Mouse (Mus musculus): ENCODE measurements around the gene Lcn5. TPM values are rescaled to one million over a fixed set of nuclear protein-coding genes. Genes with fewer than 3 reads are reported as not detected.
A peak's percentile ranks its signal among the peaks of the same experiment; 100 is the strongest.

The Lcn5 gene
- not detected for total RNA-seq (2021)

GRCm38 (mm10) chr2:25657652-25658051 is at the start of gene Lcn5:
Gene Lcn5, plus strand, starts transcription at chr2:25657952.
- intact Hi-C loops (cut with DNase I): no loop called here
- no peak for DNase-seq

GRCm38 (mm10) chr2:25608671-25609070 is 49.1 kb upstream of the Lcn5 start:
- DNase-seq: no peak
- intact Hi-C loops (cut with DNase I): no loop called here

GRCm38 (mm10) chr2:25616398-25616797 is 41.4 kb upstream of the Lcn5 start:
- intact Hi-C loops (cut with DNase I): no loop called here
- peak; percentile 29 for DNase-seq

- intact Hi-C loops (cut with DNase I): no loop called here
- no peak for DNase-seq
Observed at GRCm38 (mm10) chr2:25617578-25617977, 40.2 kb upstream of the Lcn5 start, which contains the start of gene Ccdc183. Gene Ccdc183, minus strand, starts transcription at chr2:25617678.

GRCm38 (mm10) chr2:25620386-25620785 is 37.4 kb upstream of the Lcn5 start:
- no peak for DNase-seq

GRCm38 (mm10) chr2:25620852-25621228 is 36.9 kb upstream of the Lcn5 start:
- intact Hi-C loops (cut with DNase I): no loop called here
- DNase-seq: no peak

More at GRCm38 (mm10) chr2:25620386-25620785, 37.4 kb upstream of the Lcn5 start:
- intact Hi-C loops (cut with DNase I): no loop called here

GRCm38 (mm10) chr2:25621229-25622200 is 36.2 kb upstream of the Lcn5 start, which contains the start of gene Tmem141:
Gene Tmem141, minus strand, starts transcription at chr2:25622005.
- peak; percentile 87 for DNase-seq
- intact Hi-C loops (cut with DNase I): no loop called here

GRCm38 (mm10) chr2:25625986-25626385 is 31.8 kb upstream of the Lcn5 start:
- intact Hi-C loops (cut with DNase I): no loop called here
- DNase-seq: no peak

- DNase-seq: no peak
- intact Hi-C loops (cut with DNase I): no loop called here
Observed at GRCm38 (mm10) chr2:25627811-25628210, 29.9 kb upstream of the Lcn5 start, which contains the start of gene Fcna. Gene Fcna, minus strand, starts transcription at chr2:25628030.

GRCm38 (mm10) chr2:25628738-25629137 is 29.0 kb upstream of the Lcn5 start:
- DNase-seq: no peak
- intact Hi-C loops (cut with DNase I): no loop called here

GRCm38 (mm10) chr2:25633616-25634015 is 24.1 kb upstream of the Lcn5 start:
- intact Hi-C loops (cut with DNase I): no loop called here
- DNase-seq: no peak

- no peak for DNase-seq
- intact Hi-C loops (cut with DNase I): no loop called here
Observed at GRCm38 (mm10) chr2:25634046-25634445, 23.7 kb upstream of the Lcn5 start.

- peak; percentile 68 for DNase-seq
Observed at GRCm38 (mm10) chr2:25639890-25640289, 17.9 kb upstream of the Lcn5 start.

GRCm38 (mm10) chr2:25652902-25653301 is 4.8 kb upstream of the Lcn5 start, which contains the start of gene Lcn8:
Gene Lcn8, plus strand, starts transcription at chr2:25653120.
- no peak for DNase-seq
- intact Hi-C loops (cut with DNase I): no loop called here

More at GRCm38 (mm10) chr2:25639890-25640289, 17.9 kb upstream of the Lcn5 start:
- intact Hi-C loops (cut with DNase I): no loop called here

GRCm38 (mm10) chr2:25654502-25654901 is 3.2 kb upstream of the Lcn5 start:
- intact Hi-C loops (cut with DNase I): no loop called here
- no peak for DNase-seq

GRCm38 (mm10) chr2:25656691-25657090 is 1.1 kb upstream of the Lcn5 start:
- DNase-seq: peak; percentile 32
- intact Hi-C loops (cut with DNase I): no loop called here

GRCm38 (mm10) chr2:25657246-25657645 is 506 bp upstream of the Lcn5 start:
- intact Hi-C loops (cut with DNase I): no loop called here
- peak; percentile 63 for DNase-seq

- DNase-seq: no peak
Observed at GRCm38 (mm10) chr2:25660279-25660678, 2.5 kb downstream of the Lcn5 start.

GRCm38 (mm10) chr2:25661245-25661970 is 3.7 kb downstream of the Lcn5 start:
- intact Hi-C loops (cut with DNase I): no loop called here
- peak; percentile 29 for DNase-seq

More at GRCm38 (mm10) chr2:25660279-25660678, 2.5 kb downstream of the Lcn5 start:
- intact Hi-C loops (cut with DNase I): no loop called here

GRCm38 (mm10) chr2:25663511-25663910 is 5.8 kb downstream of the Lcn5 start:
- intact Hi-C loops (cut with DNase I): no loop called here
- peak; percentile 66 for DNase-seq

- intact Hi-C loops (cut with DNase I): no loop called here
- DNase-seq: no peak
Observed at GRCm38 (mm10) chr2:25664125-25664524, 6.4 kb downstream of the Lcn5 start.

All from left cerebral cortex, postnatal 4 days (tissue).